Mouse (Mus musculus) lung, adult 2 months (tissue): ENCODE measurements at regions not wholly inside any gene's neighbourhood (a gene's known extent, or its start where the extent isn't known, plus 50 kb on each side); places are given as distances from the start of the nearest gene placed in this dataset.

ENCODE experiments used
- CTCF ChIP-seq: fragments of 200-500 bp; IDR thresholded peaks from 2 replicates; pipeline ENCODE4 v1.5.1; 2011; ENCODE audit warnings: mild to moderate bottlenecking, low read length, control low read depth; ENCODE audit not compliant: insufficient read depth
- POLR2A ChIP-seq: fragments of 200-500 bp; IDR thresholded peaks from 2 replicates; pipeline ENCODE4 v1.6.1; 2011; ENCODE audit warnings: low read depth, mild to moderate bottlenecking, control low read depth, low read length, borderline replicate concordance; ENCODE audit errors: extremely low read depth

- no peak for TF ChIP-seq POLR2A
- TF ChIP-seq CTCF = no peak
Measured at GRCm38 (mm10) chr5:53405929-53406328, 60.0 kb upstream of the Rbpj start.
